Mouse (Mus musculus) ES-CJ7 (cell line): ENCODE data around the gene Thpo.

Experiments used
- DNase-seq: peaks from one replicate; pipeline ENCODE4 v3.0.0; 2011; ENCODE audit warnings: low read depth, low spot score

The Thpo gene

DNA sequence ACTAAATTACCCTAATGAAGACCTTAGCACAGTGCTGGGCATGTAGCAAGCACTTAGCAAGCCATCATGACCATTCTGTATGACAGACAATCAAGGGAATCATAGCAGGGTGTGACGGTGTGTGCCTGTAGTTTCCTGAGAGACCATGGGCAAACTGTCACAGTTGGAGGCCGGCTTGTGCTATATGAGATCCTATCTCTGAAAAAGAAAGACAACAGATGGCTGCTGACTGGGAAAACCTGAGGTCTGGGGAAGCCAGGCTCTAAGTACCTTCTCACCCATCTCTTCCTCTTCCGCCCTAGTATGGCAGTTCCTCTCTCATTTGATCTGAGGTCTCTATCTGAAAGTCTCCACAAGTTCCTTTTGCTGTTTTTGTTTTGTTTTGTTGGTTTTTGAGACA lies 28.5 kb downstream of the Thpo start:
- DNase-seq: no peak

DNA sequence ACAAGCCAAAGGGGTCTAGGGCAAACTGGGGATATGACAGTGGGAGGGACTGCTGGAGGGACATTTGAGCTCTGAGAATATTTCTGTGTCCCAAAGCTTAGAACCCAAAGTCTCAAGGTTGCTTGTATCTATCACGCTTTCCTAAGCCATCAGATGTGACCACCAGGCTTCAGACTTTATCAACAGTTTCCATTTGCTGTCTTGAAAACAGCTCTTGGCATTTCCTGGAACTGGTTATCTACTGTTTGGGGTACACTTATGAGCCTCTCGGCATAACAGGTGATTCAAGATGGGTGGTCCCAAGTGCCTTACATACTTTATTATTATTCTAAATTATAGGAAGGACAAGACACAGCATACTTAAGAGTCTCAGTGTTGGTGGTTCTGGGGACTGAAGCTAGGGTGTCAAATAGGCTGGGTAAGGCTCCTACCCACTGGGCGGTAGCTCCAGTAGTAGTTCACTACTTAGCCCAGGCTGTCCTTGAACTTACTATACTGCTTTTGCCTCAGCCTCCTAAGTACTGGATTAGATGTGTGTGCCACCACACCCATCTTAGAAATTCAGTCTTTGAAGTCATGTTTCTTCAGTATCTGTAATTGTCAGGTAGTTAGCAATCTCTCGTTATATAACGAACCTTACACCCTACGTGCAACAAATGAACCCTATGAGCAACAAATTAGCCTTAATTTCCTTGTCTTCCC lies 30.5 kb downstream of the Thpo start:
- DNase-seq: no peak

DNA sequence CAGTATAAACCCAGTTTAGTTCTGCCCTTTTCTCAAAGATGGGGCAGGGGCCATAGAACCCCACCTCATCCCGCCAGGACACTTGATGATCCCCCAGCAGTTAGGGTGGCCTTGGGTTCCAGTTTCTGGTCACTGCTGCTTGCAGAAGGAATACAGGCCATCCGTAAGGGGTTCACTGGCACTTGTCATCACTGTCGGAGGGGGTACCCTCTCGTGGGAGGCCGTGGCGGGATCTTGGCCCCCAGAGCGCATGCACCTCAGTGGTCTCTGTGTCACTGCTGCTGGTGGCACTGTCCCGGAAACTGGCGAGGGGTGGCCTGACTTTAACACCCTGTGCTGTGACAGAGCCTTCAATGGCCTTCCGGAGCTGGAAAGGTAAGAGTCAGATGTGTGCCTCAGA lies 31.2 kb downstream of the Thpo start:
- DNase-seq: no peak

DNA sequence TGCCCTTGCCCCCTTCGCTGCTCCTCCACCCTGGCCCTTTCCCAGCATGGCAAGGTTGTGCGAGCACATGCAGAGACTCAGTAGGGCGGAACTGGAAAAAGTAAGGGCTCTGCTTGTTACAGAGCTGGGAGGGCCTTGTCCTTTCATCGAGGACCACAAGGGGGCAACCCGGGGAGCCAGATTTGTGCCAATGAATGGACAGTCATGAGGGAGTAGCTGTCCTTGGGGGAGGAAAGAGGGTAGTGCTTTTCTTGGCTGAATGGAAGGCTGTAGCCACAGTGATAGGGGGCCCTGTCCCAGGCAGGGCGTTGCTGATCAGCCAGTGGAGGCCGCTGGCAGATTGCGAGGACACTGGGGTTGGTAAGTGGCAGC lies 31.8 kb downstream of the Thpo start:
- peak; percentile 88 for DNase-seq

DNA sequence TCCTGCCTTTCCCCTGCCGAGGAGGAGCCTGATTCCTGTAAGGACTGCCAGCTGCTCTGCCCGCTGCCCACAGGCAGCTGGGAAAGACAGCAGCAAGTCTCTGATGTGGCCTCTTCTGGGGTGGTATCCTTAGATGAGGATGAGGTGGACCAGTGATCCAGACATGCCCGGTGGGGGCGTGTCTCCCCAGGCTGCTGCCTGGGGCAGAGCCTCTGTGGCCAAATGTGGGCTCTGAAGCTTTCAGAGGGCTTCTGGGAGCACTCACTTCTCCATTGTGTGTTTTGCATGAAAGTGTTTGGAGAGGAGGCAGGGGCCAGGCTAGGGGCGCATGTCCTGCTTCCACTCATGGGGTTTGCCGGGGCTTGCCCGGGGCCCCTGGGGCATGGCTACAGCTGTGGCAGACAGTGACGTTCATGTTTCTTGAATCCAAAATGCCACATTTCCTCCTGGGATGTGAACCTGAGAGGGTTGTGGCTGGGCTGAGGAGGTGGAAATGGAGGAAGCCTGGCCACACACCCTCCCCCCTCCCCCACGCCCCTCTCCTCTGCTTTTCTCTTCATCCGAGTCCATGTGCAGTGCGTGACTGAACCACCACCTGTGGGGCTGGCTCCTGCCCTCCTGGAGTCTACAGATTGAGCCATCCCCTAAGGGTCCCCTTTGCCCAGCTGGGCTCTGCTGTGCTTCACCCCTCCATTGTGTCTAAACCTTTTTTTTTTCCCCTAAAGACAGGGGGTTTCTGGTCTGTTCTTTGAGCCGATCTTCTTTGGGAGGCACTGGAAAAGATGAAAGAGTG lies 32.4 kb downstream of the Thpo start:
- peak; percentile 43 for DNase-seq

DNA sequence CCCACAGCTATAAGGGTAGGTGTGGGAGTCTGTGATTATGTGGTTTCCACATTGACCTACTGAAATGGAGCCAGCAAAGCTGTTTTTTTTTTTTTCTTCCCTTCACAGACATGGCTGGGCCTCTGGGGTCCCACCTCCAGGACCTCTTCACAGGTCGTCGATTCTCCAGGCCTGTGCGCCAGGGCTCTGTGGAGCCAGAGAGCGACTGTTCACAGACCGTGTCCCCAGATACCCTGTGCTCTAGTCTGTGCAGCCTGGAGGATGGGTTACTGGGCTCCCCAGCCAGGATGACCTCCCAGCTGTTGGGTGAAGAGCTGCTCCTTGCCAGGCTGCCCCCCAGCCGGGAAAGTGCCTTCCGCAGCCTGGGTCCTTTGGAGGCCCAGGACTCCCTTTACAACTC lies 33.0 kb downstream of the Thpo start:
- DNase-seq: no peak

DNA sequence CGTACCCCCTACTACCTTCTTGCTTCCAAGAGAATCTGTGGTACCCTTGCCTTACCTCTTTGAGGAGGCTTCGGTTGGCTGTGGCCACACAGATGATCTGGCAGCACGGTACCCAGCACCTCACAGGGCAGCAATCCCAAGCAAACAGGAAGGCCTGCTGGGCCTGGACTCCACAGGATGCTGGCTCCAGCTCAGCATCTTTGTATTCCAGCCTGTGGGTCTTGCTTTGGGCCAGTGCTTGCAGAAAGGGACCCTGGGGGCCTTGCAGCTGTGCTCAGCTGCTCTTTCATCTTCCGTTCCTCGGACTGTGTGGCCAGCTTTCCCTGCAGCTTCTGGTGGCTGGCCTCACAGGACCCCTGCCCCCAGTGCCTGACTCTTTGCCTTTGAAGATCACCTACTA lies 34.3 kb downstream of the Thpo start:
- DNase-seq: no peak

DNA sequence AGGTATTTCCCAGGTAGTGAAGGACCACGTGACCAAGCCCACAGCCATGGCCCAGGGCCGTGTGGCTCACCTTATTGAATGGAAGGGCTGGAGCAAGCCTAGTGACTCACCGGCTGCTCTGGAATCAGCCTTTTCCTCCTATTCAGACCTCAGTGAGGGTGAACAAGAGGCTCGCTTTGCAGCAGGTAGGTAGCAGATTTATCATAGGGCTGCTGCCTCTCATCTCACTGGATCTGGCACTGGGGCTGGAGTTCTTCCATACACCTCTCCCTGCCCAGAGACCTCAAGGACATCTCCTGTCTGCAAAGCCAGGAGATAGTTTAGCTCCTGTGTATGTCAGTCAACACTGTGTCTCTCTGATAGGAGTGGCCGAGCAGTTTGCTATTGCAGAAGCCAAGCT lies 35.0 kb downstream of the Thpo start:
- DNase-seq: no peak

DNA sequence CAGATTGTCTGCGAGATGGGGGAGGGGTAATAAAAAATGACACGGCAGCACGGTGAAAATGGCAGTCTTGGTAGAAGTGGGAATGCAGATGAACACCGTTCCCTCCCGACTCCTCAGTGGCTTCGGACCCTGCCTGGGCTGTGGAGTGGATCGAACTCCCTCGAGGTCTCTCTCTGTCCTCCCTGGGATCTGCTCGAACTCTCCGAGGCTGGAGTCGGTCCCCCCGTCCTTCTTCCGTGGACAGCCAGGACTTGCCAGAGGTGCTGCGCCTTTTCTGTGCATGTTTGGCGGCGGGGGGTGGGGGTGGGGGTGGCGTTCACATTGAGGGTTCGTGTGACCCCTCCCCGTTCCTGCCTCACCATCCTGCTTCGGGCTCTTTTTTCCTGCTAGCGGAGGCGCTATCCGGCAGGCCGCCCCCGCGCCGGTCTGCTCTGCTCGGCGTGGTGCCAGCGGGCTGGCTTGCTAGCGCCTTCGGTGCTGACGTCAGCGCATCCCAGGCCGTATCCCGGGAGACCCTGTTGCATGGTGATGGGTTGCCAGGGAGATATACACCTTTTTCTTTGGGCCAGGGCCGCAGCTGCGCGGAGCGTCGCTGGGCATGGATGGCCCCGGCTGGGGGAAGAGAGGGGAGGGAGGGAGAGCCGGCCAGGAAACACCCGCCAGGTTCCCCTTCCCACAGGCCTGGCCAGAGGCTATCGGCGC lies 38.5 kb downstream of the Thpo start:
- peak; percentile 70 for DNase-seq

DNA sequence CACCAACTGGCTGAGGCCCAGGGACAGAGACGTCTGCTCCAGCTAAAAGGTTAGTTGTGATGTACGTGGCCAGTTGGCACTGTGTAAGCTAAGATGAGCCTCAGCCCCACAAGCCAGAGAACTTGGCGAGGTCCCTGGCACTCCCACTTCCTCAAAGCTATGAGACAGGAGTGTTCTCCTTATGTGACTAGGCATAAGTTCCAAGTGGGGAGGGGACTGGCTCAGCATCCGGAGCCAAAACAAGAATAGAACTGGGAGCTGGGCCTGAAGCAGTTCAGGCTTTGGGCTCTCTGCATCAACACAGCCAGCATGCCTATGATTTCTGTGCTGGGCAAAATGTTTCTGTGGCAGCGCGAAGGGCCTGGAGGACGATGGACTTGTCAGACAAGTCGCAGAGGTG lies 39.5 kb downstream of the Thpo start:
- no peak for DNase-seq

DNA sequence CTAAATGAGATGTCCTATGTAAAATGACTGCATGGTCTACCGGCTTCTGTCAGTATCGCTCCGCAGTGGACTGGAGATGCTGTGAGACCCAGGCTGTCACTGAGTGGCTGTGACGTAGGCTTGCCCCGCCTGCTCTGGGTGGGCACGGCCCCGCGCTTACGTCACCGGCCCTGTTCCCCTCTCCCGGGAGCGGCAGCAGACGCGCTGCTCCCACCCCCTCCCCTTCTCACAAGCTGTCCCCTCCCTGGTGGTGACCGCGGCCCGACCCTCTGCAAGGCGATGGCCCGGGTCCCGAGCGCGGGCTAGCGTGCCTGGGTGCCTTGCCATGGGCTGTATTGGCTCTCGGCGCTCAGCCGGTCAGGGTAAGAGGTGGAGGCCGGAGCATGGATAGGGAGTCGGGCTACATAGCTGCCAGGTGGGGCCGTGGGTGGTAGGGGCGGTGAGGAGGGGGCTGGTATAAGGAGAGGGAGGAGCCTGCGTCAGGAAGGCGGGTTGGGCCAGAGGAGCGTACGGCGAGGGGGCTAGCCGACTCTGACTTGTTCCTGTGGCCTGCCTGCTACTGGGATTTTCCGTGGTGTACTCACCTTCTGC lies 41.1 kb downstream of the Thpo start, which contains the start of gene Fam131a:
Fam131a (plus strand) TSS at position 131 of the 591 bp plus-strand sequence.
- DNase-seq: peak; percentile 84

DNA sequence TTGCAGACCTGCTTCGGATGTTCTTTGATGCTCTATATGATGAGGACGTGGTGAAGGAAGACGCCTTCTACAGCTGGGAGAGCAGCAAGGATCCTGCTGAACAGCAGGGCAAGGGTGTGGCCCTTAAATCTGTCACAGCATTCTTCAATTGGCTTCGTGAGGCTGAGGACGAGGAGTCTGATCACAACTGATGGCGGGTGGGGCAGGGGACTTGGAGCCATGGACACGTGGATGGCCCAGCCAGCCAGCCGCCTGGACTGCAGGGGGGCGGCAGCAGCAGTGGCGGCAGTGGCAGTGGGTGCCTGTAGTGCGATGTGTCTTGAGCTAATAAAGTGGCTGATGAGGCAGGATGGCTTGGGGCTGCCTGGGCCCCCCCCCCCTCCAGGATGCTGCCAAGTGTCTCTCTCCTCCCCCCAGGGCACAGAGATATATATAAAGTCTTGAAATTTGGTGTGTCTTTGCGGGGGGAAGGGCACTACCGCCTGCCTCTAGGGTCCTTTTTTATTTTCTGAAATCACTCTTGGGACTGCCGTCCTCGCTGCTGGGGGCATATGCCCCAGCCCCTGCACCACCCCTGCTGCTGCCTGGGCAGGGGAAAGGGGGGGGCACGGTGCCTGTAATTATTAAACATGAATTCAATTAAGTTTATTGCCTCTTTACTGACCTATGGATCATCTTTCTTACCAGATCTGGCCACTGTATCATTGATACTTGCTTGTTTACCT lies 41.9 kb downstream of the Thpo start:
- peak; percentile 64 for DNase-seq

DNA sequence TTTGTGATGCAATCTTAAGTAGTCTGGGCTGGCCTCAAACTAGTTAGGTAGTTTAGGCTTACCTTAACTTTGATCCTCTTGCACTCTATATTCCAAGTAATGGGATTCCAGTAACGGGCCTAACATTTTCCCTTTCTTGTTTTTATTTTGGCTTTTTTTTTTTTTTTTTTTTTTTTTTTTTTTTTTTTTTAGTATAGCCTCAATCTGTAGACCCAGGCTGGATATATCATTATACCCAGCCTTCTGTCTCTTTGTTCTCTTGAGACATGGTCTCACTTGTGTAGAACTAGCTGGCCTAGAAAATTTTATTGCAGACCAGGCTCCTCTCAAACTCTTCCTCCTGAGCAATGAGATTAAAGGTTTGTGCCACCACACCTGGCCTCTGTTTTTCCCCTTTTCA lies 42.7 kb downstream of the Thpo start:
- DNase-seq: no peak

DNA sequence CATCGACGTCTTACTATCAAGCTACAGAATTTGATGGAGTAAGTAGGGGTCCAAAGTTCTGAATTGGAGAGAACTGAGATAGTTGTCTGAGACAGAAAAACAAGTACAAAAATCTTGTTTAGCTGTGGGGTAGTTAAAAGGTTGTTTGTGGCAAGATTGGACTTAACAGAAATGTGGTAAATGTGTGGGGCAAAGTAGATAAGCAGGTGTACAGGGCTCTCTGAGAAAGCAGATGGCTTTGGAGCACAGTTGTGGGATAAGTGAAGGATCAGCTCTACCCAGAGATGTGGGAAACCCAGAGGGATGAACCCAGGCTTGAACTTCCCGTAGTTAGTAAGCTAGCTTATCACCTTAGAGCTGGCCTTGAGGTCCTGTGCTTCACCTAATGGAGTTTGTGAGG lies 43.5 kb downstream of the Thpo start:
- no peak for DNase-seq

DNA sequence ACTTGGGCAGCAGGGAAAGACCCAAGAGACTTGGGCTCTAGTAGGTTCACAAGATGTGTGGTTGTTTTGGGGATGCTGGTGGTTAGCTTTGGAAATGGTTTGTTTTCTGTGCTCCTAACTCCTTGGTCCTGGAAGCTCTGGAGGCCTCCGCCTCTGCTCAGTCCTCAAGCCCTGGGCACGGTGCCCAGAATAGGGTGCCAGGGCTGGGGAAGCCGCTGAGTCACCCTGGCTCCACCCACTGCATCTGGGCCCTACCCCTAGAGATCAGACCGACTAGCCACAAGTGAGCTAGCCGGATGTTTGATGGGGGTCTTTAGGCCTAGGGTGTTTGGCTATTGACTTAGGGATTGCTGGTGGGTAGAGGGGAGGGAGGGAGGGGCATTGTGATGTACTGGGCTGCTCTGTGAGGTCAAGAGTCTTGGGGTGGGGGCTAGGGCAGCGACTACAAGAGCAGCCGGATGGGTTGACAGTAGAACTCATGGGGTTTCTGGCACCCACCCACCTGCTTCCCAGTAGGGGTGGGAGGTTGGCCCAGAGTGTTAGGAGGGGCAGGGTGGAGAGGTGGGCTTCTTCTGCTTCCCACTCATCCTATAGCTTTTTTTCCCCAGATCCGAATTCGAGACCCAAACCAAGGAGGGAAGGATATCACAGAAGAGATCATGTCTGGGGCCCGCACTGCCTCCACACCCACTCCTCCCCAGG lies 56.2 kb downstream of the Thpo start:
- DNase-seq: no peak

DNA sequence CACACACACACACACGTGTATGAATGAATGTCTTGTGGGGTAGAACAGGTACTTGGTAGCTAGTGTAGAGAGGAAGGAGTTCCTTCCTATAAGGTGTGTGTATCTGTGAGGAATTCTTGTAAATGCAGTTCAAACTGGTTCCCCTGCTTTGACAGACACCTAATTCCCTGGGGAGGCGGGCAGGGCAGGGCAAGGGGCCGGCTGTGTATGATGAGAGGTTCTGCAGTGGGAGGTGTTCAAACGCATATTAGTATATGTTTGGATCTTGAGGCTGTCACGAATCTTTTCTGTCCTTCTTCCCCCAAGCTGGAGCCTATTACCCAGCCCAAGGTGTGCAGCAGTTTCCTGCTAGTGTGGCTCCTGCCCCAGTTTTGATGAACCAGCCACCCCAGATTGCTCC lies 56.9 kb downstream of the Thpo start:
- no peak for DNase-seq

DNA sequence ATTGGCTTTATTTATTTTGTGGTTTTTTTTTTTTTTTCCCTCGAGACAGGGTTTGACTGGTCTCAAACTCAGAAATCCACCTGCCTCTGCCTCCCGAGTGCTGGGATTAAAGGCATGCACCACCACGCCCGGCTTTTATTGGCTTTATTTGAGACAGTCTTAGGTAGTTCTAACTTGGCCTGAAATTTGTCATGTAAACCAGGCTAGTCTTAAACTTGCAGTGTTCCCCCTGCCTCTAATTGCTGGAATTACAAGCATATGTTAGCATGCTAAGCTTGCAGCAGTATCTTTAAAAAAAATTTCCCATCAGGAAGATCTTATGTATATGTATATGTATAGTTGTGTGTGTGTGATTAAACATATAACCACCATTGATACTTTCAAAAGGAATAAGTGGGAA lies 57.6 kb downstream of the Thpo start:
- no peak for DNase-seq

DNA sequence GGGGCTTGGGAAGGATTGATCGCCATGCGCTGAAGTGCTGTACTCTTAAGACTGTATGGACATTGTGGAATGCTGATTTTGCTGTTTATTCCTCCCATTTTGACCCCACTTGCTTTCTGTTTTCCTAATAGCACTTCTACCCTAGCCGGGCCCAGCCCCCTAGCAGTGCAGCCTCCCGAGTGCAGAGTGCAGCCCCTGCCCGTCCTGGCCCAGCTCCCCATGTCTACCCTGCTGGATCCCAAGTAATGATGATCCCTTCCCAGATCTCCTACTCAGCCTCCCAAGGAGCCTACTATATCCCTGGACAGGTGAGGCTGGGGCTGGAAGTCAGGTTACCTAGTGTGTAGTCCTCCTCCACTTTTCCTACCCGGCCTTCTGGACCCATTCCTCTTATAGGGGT lies 59.1 kb downstream of the Thpo start:
- DNase-seq: no peak
